Mouse (Mus musculus) bone marrow macrophage, adult 2 months (primary cell): ENCODE results near the gene Tspan32.

ENCODE experiments used
- CTCF ChIP-seq: IDR thresholded peaks from 2 replicates; pipeline ENCODE4 v1.5.1; 2012; ENCODE audit warnings: low read depth, mild to moderate bottlenecking, low read length, moderate library complexity
- POLR2A ChIP-seq: IDR thresholded peaks from 2 replicates; pipeline ENCODE4 v1.6.1; 2012; ENCODE audit warnings: mild to moderate bottlenecking, low read depth, low read length, borderline replicate concordance

DNA sequence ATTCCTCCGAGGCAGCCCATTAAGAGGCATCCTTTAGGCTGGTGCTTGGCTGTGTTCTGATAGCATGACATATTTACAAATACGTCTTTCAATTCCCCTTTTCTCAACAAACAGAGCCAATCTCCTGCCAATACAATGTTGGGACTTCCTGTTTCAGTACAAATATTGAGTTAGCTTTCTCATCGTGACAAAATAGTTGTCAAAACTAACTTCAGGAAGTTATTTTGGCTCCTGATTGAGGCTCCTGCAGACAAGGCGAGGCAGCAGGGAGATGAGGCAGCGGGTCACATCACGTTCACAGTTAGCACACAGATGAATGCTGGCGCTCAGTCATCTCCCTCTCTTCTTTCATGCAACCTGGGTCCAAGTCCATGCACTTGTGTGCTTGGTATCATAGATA, 41.5 kb downstream of the Tspan32 start:
- TF ChIP-seq POLR2A (no peak), CTCF (no peak)
